Mouse (Mus musculus) heart, adult 2 months (tissue): ENCODE data around the gene Ccdc167. TPM values are rescaled to one million over a fixed set of nuclear protein-coding genes. Genes with fewer than 3 reads are reported as not detected.
"Not testable (repeated sequence)": the region's sequence is repeated elsewhere in the genome, so short reads cannot be mapped to it uniquely, and the experiment has no call there.

Source experiments
- DNase-seq, 2 experiments: peaks; one replicate each; pipeline ENCODE4 v3.0.0; 2021
- H3K27ac ChIP-seq: fragments of 200-600 bp; 2 replicates; pipeline ENCODE4 v1.8.1; 2022
- H3K27me3 ChIP-seq: fragments of 200-500 bp; 2 replicates; pipeline ENCODE4 v1.6.1; 2012; ENCODE audit warnings: mild to moderate bottlenecking, low read length, inconsistent platforms, mixed read lengths; ENCODE audit not compliant: control insufficient read depth, insufficient read depth
- H3K36me3 ChIP-seq: fragments of 200-500 bp; 2 replicates; pipeline ENCODE4 v1.6.1; 2012; ENCODE audit warnings: low read length, inconsistent platforms; ENCODE audit not compliant: control insufficient read depth, insufficient read depth
- H3K4me1 ChIP-seq: fragments of 200-500 bp; 2 replicates; pipeline ENCODE4 v1.6.1; 2011; ENCODE audit warnings: low read length; ENCODE audit not compliant: control insufficient read depth, insufficient read depth
- H3K4me3 ChIP-seq: fragments of 200-600 bp; 2 replicates; pipeline ENCODE4 v1.8.1; 2022
- H3K79me2 ChIP-seq: fragments of 200-500 bp; replicated peaks from 2 replicates; pipeline ENCODE4 v1.6.1; 2012; ENCODE audit warnings: mild to moderate bottlenecking, inconsistent platforms, low read length, moderate library complexity, mixed read lengths; ENCODE audit not compliant: control insufficient read depth, insufficient read depth
- H3K9ac ChIP-seq: fragments of 200-500 bp; 2 replicates; pipeline ENCODE4 v1.6.1; 2012; ENCODE audit warnings: low read depth, mild to moderate bottlenecking, control low read depth, inconsistent platforms, low read length, mixed read lengths
- CTCF ChIP-seq: fragments of 200-600 bp; IDR thresholded peaks from 2 replicates; pipeline ENCODE4 v1.8.1; 2022; ENCODE audit warnings: antibody characterized with exemption, mild to moderate bottlenecking, moderate library complexity
- EP300 ChIP-seq: fragments of 200-500 bp; IDR thresholded peaks from 2 replicates; pipeline ENCODE4 v1.6.1; 2011; ENCODE audit warnings: low read depth, low read length, control low read depth; ENCODE audit not compliant: insufficient read depth
- POLR2A ChIP-seq: fragments of 200-500 bp; IDR thresholded peaks from 2 replicates; pipeline ENCODE4 v1.6.1; 2011; ENCODE audit warnings: mild to moderate bottlenecking, low read depth, low read length, control low read depth; ENCODE audit not compliant: insufficient read depth
- WGBS: fragments of 180-500 bp; shearing (Covaris S2); methylation state at CpG from one replicate; pipeline ENCODE4 v1.1.7; 2018; 5-methylcytosine and 5-hydroxymethylcytosine counted together
- intact Hi-C: fragments of 180-260 bp; cut with DNase I; formaldehyde crosslinking; loops from one replicate; pipeline ENCODE4 v1.15.1; 2025
- polyA plus RNA-seq: library from polyadenylated mRNA; depleted of rRNA; stranded (reverse); fragments of >200 nt; gene quantifications from 2 replicates; pipeline ENCODE4 v1.2.3, GENCODE M21; 2012
- total RNA-seq, 2 experiments: library from RNA; stranded (reverse); gene quantifications; 2 replicates each; pipeline ENCODE4 v1.2.3; 2021

Ccdc167 gene
- total and polyA plus RNA-seq, 3 experiments: 6.9 to 11.8 (median 11.4) TPM

- DNase-seq: no peak
- no peaks in the 10 kb centered on the region for H3K79me2 ChIP-seq
- H3K27ac ChIP-seq: no peak overlapping the region
- 70% methylated on average over 11 of the region's 11 CpGs for WGBS
- intact Hi-C loops: no loop called here
- no peak overlapping the region for H3K9ac ChIP-seq
- H3K36me3 ChIP-seq: no peaks in the 10 kb centered on the region
- no peak for TF ChIP-seq EP300
- TF ChIP-seq CTCF: no peak
- TF ChIP-seq POLR2A: no peak
- peaks cover 1% of the 10 kb centered on the region for H3K4me1 ChIP-seq
- H3K4me3 ChIP-seq: no peak overlapping the region
- no peaks in the 10 kb centered on the region for H3K27me3 ChIP-seq
Measured at GRCm38 (mm10) chr17:29720755-29721365, 4.0 kb upstream of the Ccdc167 start.

- no peaks in the 10 kb centered on the region for H3K79me2 ChIP-seq
- H3K9ac ChIP-seq: no peak overlapping the region
- no peak for TF ChIP-seq POLR2A
- WGBS: 79% methylated on average over 13 of the region's 13 CpGs
- H3K36me3 ChIP-seq: no peaks in the 10 kb centered on the region
- H3K4me3 ChIP-seq: no peak overlapping the region
- no peaks in the 10 kb centered on the region for H3K27me3 ChIP-seq
- H3K27ac ChIP-seq: no peak overlapping the region
- H3K4me1 ChIP-seq: peaks cover 1% of the 10 kb centered on the region
- intact Hi-C loops: no loop called here
- no peak for DNase-seq
Measured at GRCm38 (mm10) chr17:29719628-29720575, 3.1 kb upstream of the Ccdc167 start.

- H3K4me3 ChIP-seq: no peak overlapping the region
- H3K9ac ChIP-seq: no peak overlapping the region
- peaks cover 1% of the 10 kb centered on the region for H3K4me1 ChIP-seq
- H3K27me3 ChIP-seq: no peaks in the 10 kb centered on the region
- TF ChIP-seq EP300: no peak
- no peak for TF ChIP-seq CTCF
- no peak for TF ChIP-seq POLR2A
- H3K27ac ChIP-seq: no peak overlapping the region
- H3K36me3 ChIP-seq: no peaks in the 10 kb centered on the region
- no peak for DNase-seq
- intact Hi-C loops: no loop called here
- H3K79me2 ChIP-seq: no peaks in the 10 kb centered on the region
- 76% methylated on average over 8 of the region's 8 CpGs for WGBS
Measured at GRCm38 (mm10) chr17:29718660-29719059, 1.8 kb upstream of the Ccdc167 start.

- H3K9ac ChIP-seq, H3K4me3 ChIP-seq, H3K4me1 ChIP-seq, H3K36me3 ChIP-seq, DNase-seq, H3K27ac ChIP-seq, intact Hi-C loops, H3K79me2 ChIP-seq, H3K27me3 ChIP-seq: not testable (repeated sequence)
- 98% methylated on average over 4 of the region's 4 CpGs for WGBS
Measured at GRCm38 (mm10) chr17:29713734-29714133, 3.1 kb downstream of the Ccdc167 start.

GRCm38 (mm10) chr17:29712565-29712964, 4.3 kb downstream of the Ccdc167 start:
- no peaks in the 10 kb centered on the region for H3K36me3 ChIP-seq
- intact Hi-C loops: no loop called here
- TF ChIP-seq POLR2A: no peak
- TF ChIP-seq CTCF: no peak
- TF ChIP-seq EP300: no peak

GRCm38 (mm10) chr17:29711745-29712431, 5.0 kb downstream of the Ccdc167 start:
- H3K4me1 ChIP-seq: peaks cover 5% of the 10 kb centered on the region
- H3K4me3 ChIP-seq: no peak overlapping the region
- H3K9ac ChIP-seq: no peak overlapping the region
- 54% methylated on average over 8 of the region's 8 CpGs for WGBS
- no peaks in the 10 kb centered on the region for H3K36me3 ChIP-seq
- no peak for TF ChIP-seq EP300
- TF ChIP-seq POLR2A: no peak
- no peak for TF ChIP-seq CTCF
- intact Hi-C loops: no loop called here
- DNase-seq: no peak
- H3K79me2 ChIP-seq: no peaks in the 10 kb centered on the region
- no peaks in the 10 kb centered on the region for H3K27me3 ChIP-seq
- no peak overlapping the region for H3K27ac ChIP-seq

More at GRCm38 (mm10) chr17:29712565-29712964, 4.3 kb downstream of the Ccdc167 start:
- 75% methylated on average over 7 of the region's 7 CpGs for WGBS
- peaks cover 6% of the 10 kb centered on the region for H3K4me1 ChIP-seq
- H3K27ac ChIP-seq: no peak overlapping the region
- H3K4me3 ChIP-seq: no peak overlapping the region
- H3K27me3 ChIP-seq: no peaks in the 10 kb centered on the region
- H3K9ac ChIP-seq: no peak overlapping the region
- H3K79me2 ChIP-seq: no peaks in the 10 kb centered on the region
- DNase-seq: no peak
